Mouse (Mus musculus) thymus, adult 2 months (tissue): ENCODE measurements around the gene Pkd1l1.

ENCODE experiments used
- CTCF ChIP-seq: fragments of 200-500 bp; IDR thresholded peaks from 2 replicates; pipeline ENCODE4 v1.5.1; 2012; ENCODE audit warnings: mild to moderate bottlenecking, control low read depth, low read length, moderate library complexity, borderline replicate concordance; ENCODE audit not compliant: control insufficient read depth, poor library complexity, insufficient read depth; ENCODE audit errors: extremely low read depth
- POLR2A ChIP-seq: fragments of 200-500 bp; IDR thresholded peaks from 2 replicates; pipeline ENCODE4 v1.6.1; 2012; ENCODE audit warnings: mild to moderate bottlenecking, low read length, control low read depth, moderate library complexity; ENCODE audit not compliant: control insufficient read depth, poor library complexity, insufficient read depth; ENCODE audit errors: extremely low read depth

DNA sequence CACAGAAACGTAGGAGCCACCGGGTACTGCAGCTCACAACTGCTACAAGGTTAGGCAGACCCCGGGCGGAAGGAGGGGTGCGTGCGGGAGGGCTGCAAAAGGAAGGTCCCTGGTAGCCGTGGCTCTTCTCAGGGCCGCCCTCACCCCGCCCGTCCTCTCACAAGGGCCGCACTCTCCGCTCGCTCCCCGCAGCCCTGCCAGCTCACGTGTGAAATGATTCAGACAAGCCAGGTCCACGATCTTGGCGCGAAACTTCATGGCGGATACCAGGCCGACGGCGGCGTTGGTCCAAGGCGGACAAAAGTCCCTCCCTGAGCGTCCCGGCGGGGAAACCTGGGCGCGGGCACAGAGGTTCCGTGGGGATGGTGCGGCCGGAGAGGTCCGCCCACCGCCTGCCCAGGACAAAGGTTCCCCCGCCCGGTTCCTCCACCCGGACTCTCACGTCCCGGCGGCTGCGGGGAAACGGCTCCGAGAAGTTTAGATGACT lies 37.8 kb upstream of the Pkd1l1 start, which contains the start of gene Hus1:
- TF ChIP-seq POLR2A (no peak; the same call in 1 of the 2 replicates), CTCF (no peak)
